Mouse (Mus musculus) adipocyte (in vitro differentiated cells): ENCODE data around the gene Sgpl1.

ENCODE experiments used
- DNase-seq: peaks from one replicate; pipeline ENCODE4 v3.0.0-alpha.2; 2016; ENCODE audit warnings: low spot score

The Sgpl1 gene

DNA sequence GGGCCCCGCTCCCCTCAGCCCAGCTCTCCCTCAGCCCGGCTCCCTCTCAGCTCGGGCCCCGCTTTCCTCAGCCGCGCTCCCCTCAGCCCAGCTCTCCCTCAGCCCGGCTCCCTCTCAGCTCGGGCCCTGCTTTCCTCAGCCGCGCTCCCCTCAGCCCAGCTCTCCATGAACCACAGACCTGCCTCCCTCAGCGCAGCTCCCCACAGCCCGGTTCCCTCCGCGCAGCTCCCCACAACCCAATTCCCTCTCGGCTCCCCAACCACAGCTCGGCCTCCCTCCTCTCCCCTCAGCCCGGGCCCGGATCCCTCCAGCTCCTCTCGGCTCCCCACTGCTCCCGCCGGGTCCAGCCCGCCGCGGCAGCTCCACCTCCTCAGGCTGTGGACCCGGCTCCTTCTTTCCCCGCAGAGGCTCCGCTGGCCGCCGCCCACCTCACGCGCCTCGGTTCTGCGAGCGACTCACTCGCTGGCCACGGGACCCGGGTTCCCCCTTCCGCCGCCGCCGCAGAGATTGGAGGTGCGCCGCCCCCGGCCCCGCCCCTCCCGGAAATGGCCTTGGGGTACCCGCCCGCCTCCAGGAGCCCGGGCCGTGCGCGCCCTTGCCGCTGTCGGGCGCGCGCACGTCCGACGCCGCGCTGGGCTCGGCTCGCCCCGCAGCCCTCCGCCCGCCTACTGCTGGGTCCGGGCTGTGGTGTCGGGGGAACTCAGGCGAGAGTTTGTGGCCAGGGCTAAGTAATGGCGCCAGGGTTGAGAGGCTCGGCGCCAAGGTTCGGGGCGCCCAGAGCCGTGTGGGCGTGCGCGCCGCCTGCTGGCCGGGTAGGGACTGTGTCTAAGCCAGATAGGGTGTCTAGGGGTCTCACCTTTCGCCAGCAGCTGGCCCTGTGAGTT is at the start of gene Sgpl1:
TSS of gene Sgpl1 (minus strand) at position 547 of the 884 bp plus-strand sequence.
- DNase-seq: peak; percentile 82

DNA sequence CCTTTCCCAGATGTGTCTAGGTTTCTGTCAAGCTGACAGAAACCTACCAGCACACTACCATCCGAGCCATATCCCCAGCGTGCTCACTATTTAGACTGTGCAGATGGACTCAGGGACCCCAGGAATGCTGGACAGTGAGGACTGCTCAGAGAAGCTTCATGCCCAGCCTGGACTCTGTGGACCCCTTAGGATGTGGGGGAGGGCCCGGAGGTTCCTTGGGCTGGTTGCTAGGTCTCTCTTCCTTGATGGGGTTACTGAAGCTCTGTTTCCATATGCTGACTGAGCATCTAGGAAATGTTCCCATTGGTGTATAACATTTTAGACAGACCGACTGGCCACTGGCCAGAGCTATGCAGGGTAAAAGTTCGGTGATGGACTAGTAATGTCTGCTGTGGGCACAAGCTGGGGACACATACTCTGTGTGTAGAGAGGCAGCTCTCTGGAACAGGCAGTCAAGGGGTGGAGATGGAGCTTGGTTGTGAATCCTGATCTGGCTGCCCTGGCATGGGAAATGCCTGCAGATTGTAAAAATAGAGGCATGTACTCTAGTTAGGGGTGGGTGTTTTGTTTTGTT is 48.3 kb upstream of the Sgpl1 start:
- peak; percentile 57 for DNase-seq

GRCm38 (mm10) chr10:61195216-61195615 is 47.7 kb upstream of the Sgpl1 start:
- no peak for DNase-seq

DNA sequence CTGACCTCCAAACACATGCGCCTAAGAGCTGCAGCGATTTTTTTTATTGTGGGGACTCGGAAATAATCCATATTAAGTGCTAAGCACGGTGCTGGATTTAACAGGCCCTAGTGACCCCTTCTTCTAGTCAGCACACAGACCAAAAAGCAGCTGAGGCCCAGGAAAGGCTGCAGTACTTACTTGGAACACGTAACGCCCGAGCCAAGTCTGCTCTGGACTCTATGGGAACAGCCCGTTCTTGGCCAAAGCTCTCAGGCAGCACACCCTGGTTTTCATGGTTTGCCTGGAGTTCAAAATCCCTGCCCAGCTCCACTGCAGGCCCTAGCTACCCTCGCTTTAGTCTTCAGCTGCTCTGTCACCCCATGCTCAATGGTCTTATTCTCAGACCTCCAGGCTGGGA is 47.1 kb upstream of the Sgpl1 start:
- peak; percentile 66 for DNase-seq

DNA sequence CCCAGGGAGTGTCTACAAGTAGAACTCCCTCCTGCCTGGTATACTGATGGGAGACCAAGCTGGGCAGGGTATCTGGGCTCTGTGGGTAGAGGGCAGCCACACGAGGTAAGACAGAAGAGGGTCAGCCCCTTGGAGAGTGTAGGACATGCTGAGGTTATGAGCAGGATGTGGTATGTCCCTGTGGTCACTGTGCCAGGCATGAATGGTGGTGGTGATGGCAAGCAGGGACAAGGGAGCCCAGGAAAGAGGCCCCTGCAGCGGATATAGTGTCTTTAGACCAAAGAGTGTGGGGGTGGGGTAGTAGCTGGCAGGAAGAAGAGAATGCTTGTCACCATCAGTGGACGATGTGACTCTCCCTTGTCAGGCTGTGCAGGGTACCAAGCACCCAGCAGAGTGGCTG is 40.5 kb upstream of the Sgpl1 start:
- no peak for DNase-seq

- peak; percentile 72 for DNase-seq
Observed at GRCm38 (mm10) chr10:61187001-61187400, 39.5 kb upstream of the Sgpl1 start.

DNA sequence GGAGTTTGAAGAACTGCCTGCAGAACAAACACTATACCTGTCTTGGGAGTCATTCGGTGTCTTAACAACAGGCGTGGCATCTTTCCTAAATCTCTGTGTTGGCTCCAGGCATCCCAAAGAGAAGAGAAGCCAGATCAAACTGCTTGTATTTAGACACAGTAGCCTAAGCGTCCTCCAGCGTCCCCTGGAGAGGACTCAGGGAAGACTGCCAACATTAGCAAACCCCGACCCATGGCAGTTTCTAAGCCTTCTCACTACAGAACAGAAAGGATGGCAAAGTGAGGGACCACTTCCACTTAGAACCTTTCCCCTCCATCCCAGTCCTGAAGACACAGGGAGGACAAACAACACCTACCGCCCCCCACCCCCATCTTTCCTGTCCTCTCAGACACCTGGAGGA is 32.4 kb upstream of the Sgpl1 start:
- DNase-seq: peak; percentile 43

- DNase-seq: no peak
Observed at GRCm38 (mm10) chr10:61178687-61179086, 31.2 kb upstream of the Sgpl1 start.

- no peak for DNase-seq
Observed at GRCm38 (mm10) chr10:61177751-61178150, 30.2 kb upstream of the Sgpl1 start.

- no peak for DNase-seq
Observed at GRCm38 (mm10) chr10:61176221-61176790, 28.8 kb upstream of the Sgpl1 start.

- no peak for DNase-seq
Observed at GRCm38 (mm10) chr10:61175442-61176204, 28.1 kb upstream of the Sgpl1 start.

- no peak for DNase-seq
Observed at GRCm38 (mm10) chr10:61174711-61175441, 27.4 kb upstream of the Sgpl1 start.

DNA sequence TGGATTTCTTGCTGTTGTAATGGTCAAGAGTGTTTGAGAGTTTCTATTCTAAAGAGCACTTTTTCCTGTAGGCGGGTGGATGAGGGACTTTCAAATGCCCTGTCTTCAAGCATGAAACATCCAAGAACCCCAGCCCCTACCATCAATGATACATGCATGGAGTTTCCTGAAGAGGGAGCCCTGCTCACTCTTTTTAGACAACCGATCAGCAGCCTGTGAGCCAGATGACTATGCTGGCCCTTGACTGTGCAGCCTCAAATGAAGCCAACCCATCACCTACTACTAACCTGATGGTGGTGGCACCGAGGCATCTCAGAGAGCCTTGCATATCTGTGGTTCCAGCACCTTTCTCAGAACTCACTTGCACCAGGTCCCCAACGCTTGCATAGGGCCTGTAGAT is 25.0 kb upstream of the Sgpl1 start:
- no peak for DNase-seq

DNA sequence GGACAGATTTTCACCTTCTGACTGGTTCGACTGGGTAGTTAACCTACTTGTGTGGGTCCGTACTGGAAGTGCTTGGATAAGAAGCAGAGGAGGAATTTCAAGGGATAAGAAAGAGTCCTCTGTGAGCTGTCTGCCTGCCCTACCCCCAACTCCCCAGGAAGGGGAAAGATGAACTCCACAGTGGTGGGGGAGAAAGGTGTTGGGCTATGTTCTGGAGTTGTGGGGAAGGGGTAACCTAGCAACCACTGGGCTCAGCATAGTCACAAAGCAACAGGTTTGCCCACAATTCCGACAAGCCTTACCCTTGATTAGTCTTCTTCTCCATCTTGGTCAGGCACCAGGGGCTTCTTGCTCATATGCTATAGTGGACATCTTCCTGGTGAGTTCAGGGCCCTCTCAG is 24.2 kb upstream of the Sgpl1 start, which contains the start of gene Tbata:
TSS of gene Tbata (plus strand) at position 301 of the 400 bp plus-strand sequence.
- DNase-seq: no peak

- DNase-seq: no peak
Observed at GRCm38 (mm10) chr10:61168393-61168792, 20.9 kb upstream of the Sgpl1 start.

DNA sequence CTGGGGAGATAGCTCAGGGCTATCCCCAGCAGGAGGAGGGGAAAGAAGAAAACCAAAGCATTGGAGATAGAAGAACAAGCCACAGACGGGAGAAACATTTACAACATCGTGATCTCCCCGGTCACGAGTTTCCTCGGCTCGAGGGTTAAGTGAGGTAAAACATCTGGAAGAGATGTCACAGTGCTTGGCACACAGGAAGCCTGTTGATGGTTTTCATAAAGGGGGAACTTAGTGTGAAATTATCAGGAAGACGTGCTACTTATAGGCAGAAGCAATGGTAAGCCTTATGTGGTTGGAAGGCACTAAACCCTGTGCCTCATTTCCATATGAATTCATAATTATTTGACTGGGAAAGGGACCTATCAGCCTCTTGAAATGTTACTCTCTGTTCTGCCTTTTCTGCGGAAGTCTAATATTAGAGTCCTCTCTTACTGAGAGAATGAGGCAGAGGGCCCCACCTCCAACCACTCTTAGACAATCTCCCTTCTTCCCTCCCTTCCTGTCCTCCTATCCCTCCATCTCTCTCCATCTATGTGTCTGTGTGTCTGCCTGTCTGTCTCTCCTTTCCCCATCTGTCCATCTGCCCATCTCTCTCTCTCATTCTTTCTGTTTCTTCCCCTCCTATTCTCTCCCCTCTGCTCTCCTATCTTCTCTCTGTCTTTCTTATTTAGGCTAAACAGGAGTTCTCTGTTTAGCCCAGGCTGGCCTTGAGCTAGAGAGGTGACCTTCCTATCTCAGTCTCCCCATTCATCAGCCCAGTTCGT is 20.0 kb upstream of the Sgpl1 start:
- no peak for DNase-seq

GRCm38 (mm10) chr10:61162366-61162765 is 14.9 kb upstream of the Sgpl1 start:
- DNase-seq: no peak

- peak; percentile 93 for DNase-seq
Observed at GRCm38 (mm10) chr10:61160671-61161070, 13.2 kb upstream of the Sgpl1 start.

DNA sequence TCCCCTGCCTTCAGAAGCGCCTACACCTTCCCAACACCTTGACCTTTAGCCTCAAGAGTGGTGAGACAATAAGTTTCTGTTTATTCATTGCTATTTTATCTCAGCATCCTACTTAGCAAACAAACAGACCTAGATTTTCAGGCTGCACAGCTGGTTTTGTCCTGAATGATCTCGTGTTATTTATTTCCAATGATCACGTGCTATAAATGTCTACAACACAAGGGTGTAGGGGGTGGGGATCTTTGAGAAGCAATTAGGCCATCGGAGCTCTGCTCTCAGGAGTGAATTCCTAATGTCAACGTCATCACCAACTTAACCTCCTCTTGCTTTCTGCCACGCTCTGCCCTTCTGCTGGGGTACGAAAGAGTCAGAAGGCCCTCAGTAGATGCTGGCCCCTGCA is 12.6 kb upstream of the Sgpl1 start:
- no peak for DNase-seq

- no peak for DNase-seq
Observed at GRCm38 (mm10) chr10:61158594-61158993, 11.1 kb upstream of the Sgpl1 start.

DNA sequence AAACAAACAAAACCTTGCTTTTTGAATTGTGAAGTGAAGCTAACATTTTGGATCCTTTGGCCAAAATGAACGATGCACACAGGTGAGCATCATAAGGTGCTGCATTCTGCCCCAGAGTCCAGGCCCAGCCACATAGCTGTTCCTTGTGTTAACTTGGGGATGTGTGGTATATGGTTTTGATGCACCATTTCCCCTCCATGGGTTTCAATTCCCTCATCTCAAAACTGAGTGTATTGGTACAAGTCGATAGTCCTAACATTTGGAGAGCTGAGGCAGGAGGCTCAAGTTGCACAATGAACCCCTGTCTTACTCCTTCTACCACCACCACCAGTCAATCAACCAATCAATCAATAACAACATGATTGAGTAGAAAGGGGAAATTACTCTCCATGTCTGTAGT is 8.9 kb upstream of the Sgpl1 start:
- no peak for DNase-seq
